Mouse (Mus musculus) inflammation-experienced regulatory T-cells, adult 6 months (primary cell): ENCODE measurements around the gene Smpd1. TPM values are rescaled to one million over a fixed set of nuclear protein-coding genes. Genes with fewer than 3 reads are reported as not detected.

Source experiments
- ATAC-seq: one replicate; pipeline ENCODE4 v1.8.0; 2017
- polyA plus RNA-seq, 3 experiments: library from polyadenylated mRNA; unstranded; fragments of 100-300 nt; shearing (Covaris generic); gene quantifications; one replicate each; pipeline ENCODE4 v1.2.1; 2017

Smpd1 gene
- polyA plus RNA-seq, result 10 to 100 TPM; 15.4 to 23.7 (median 22.3) TPM

DNA sequence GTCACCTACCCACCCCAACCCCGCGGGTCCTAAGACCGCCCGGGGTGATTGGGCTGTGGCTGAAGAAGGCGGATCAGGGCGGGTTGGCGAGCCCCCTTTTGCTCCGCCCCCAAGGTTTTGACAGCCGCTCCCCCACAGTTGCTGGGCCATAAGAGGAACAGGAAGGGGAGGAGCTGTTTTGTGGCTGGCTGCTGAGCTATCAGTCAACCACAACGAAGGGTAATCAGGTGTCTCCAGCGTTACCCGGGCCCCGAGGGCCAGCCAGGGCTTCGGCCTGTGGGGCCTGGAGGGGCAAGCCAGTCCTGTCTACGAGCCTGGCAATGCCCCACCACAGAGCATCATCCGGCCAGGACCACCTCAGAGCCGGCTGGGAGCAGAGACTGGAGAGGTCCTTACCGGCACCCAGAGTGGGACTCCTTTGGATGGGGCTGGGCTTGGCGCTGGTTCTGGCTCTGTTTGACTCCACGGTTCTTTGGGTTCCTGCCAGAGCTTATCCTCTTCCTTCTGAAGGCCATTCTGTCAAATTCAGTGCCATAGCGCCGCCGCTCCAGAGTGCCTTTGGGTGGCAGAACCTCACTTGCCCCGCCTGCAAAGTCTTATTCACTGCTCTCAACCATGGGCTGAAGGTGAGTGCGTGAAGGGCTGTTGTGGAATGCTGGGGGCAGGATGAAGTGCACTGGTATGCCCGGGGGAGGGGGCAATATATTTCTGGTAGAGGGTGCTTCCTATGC is at the start of gene Smpd1:
Gene Smpd1 (plus strand): TSS at position 149 of the 731 bp plus-strand sequence.
- peak; percentile 99 for ATAC-seq

DNA sequence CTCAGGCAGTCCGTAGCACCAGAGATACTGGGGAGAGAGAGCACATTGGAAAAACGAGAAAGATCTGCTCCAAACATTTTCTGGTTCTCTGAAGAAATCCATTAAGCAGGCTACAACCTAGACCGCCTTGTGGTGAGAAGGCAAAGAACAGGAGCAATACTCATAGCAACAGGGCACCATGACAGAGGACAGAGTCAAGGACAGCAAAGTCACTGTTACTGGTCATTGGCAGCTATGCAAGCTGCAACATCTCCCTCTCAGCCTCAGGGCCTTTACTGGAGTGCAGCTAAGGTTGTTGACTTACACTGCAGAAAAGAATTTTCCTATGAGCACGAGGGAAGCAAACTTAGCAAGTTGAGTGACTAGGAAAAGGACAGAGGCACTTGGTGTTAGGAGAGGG is 46.9 kb upstream of the Smpd1 start:
- ATAC-seq, result no peak

DNA sequence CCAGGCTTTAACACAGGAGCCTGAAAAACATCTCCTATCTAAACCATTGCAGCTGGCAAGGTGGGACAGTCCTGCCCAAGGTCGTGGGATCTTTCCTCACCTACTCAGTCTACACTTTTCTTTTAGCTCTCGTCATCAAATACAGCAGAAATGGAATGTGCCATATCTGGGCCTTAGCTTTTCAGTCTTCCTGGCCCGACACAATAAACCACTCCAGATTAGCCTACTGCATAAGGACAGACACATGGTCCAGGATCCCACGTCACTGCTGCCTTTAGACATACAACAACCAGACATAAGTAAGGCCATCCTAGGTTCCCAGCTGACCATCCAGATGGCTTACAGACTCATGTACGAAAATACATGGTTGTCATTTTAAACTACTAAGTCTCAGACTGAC is 44.0 kb upstream of the Smpd1 start:
- no peak for ATAC-seq

- ATAC-seq, result no peak
Observed at GRCm38 (mm10) chr7:105513845-105514291, 40.3 kb upstream of the Smpd1 start.

- no peak for ATAC-seq
Observed at GRCm38 (mm10) chr7:105514561-105514960, 39.6 kb upstream of the Smpd1 start.

GRCm38 (mm10) chr7:105515178-105515577 is 39.0 kb upstream of the Smpd1 start:
- peak; percentile 48 for ATAC-seq

DNA sequence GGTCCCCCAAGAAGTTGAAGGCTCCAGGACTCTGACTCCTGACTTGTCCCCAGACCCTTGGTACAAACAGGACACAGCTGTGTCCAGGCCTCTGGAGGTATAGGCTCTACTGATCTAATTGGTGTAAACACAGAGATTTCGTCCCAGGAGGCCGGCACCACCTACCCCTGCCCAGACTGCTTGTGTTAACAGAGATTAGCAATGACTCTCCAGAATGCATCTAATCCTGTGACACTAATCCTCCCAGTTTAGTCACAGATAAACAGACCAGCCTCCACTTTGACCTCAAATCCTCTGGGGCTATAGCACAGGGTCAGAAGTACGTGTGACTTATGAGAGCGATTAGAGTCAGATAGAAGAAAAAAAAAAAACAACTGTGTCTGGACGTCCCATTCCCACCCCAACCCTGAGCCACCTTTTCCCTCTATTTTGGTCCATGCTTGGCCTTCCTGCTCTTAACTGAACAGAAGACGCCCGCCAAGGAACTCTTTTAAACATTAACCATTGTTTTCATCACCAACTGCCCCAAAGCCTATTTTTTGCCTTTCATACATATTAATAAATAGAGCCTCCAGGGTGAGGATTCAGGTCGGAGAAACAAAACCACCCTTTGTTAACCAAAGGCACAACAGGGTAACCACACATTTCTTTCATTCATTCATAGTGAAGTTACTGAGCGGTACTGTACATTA is 37.3 kb upstream of the Smpd1 start:
- ATAC-seq, result no peak

DNA sequence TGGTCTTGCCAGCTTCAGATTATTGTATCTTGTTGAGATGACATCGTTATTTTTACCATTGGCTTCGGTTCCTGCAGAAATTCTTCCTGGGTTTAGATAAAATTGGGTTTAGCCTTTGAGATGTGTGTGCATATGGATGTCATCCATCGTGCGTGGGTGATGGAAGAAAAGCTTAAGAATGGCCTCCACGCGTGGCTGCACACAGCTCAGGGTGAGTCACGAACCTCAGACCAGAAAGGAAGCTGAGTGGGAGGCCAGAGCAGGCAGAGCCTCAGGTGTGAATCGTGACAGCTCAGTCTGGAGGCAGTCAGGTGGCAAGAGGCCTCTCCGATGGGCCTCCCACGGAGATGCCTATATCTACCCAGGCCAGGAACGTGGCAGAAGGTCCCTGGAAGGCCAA is 34.8 kb upstream of the Smpd1 start:
- ATAC-seq, result no peak

DNA sequence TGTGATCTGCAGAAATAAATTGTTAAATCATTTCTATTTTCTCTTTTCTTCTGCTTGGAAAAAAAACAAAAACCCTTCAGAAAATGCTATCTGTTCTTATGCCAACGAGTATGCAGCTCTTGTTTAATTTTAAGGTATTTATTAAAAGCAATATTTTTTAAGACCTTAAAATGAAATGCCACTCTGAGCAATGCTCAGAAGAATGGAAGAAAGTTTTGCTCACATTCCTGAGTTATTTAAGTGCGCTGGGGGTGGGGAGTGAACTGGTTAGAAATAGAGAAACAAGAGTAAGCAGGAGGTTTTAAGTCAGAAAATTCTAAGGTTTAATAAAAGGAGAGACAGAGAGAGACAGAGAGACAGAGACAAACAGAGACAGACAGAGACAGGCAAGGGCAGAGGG is 34.4 kb upstream of the Smpd1 start:
- no peak for ATAC-seq

- no peak for ATAC-seq
Observed at GRCm38 (mm10) chr7:105520201-105520600, 34.0 kb upstream of the Smpd1 start.

- no peak for ATAC-seq
Observed at GRCm38 (mm10) chr7:105524222-105524621, 29.9 kb upstream of the Smpd1 start.

DNA sequence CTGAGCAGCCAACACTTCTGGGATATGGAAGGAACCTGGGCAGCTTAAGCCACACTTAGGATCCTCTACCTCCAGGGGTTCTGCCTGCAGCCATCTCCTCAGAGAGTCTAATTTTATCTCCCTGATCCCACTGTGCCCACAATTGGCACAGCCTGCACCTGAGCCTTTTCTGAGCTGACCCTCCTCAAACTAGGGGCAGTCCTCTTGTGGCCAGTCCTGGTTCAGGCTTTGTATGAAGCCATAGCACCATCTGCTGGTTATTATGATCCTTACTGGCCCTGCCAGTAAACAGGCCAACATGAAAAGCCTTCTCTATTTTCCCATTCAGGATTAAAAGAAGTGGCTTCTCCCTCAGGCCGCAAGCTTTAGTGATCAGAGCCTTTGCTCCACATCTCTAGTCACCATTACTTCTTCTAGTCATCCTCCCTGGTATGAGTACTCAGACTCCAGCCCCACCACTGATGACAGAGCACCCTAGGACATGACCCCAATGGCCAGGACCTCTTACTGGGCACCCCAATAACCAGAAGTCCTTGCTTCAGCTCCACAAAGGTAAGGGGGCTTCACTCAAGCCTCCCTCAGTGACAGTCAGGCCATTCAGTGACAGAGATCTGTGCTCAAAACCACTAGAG is 26.7 kb upstream of the Smpd1 start:
- ATAC-seq, result no peak

DNA sequence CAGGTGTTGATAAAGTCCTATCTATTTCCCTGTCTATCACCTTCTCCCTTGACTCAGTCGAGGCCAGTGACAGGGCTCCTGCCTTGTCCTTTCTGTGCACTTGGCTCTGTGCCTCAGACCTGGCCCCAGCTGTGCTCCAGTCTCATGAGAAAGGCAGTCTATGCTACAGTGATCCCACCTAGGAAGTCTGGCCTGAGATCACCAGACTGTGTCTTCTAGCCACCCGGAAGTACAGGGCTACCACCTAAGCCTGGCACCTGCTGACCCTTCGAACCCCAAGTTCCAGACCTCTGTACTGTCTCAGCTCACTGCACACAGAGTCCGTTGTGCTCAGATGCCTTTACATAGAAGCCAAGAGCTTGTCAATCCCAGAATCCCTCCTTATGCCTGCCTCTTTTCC is 26.1 kb upstream of the Smpd1 start:
- no peak for ATAC-seq

DNA sequence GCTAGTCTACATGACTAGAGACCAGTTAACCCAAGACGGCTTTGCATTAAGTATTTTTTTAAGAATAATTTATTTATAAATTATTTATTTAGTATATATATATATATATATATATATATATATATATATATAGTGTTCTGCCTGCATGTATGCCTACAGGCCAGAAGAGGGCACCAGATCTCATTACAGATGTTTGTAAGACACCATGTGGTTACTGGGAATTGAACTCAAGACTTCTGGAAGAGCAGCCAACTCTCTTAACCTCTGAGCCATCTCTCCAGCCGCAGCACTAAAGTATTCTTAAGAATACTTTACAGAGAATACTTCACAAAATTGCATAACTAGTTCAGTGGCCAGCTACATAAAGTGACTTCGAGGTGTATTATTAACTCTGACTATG is 20.0 kb upstream of the Smpd1 start:
- ATAC-seq, result no peak

DNA sequence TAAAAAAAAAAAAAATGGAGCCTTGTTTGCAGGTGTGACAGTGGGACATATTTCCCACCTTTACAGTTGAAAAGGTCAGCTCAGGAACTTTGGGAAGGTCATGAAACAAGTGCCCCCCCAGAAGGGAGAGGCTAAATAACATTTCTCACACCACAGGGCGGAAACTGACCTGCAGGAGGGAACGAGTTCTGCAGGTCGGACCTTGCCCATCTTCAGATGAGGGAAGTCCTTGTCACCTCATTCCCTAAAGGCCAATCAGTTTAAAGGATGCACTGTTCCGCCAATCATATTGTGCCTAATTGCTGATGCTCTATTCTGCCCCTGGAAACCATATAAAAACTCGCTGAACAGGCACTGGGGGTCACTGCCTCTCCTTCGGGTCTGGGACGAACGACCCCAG is 8.2 kb upstream of the Smpd1 start:
- ATAC-seq, result no peak

DNA sequence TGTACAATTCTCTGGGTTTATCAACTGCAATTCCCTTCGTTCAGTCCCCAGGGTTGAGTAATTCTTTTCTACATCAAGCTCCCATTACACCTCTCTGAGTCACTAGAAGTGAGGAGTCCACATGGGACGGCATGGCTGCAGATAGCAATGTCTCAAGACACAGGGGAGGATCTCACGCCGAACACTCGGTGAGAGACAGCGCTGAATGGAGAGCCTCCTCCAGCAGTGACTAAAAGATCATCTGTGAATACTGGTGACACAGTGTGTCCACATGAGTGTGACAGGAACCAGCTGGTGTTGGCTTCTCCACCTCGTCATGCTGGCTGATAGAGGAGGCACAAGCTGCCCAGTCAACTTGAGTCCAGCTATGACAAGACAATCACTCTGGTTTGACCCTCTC is 6.2 kb upstream of the Smpd1 start:
- no peak for ATAC-seq

DNA sequence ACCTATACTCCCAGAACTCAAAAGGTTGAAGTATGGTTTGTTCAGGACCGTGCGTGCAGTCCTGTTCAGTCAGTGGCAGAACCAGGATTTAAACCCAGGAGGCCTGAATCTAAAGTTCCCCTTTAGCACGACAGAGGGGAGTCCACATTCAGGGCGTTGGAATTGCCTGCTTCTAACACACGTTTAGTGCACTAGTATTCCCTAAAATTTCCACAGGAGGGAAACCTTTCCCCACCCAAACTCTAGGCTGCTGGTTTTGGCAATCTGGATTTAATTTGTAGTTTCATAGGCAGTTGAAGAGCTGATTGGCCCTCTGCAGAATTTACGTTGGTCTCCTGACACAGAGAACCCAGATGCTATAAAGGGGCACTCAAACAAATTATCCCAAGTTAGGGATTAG is 5.1 kb upstream of the Smpd1 start:
- no peak for ATAC-seq

- peak; percentile 38 for ATAC-seq
Observed at GRCm38 (mm10) chr7:105553456-105554211, 526 bp upstream of the Smpd1 start.

DNA sequence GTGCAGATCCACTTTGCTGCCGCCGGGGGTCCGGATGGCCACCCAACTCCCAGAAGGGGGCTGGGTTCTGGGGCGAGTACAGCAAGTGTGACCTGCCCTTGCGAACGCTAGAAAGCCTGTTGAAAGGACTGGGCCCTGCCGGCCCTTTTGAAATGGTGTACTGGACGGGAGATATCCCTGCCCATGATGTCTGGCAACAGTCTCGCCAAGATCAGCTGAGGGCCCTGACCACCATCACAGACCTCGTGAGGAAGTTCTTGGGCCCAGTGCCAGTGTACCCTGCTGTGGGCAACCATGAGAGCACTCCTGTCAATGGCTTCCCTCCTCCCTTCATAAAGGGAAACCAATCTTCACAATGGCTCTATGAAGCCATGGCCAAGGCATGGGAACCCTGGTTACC is 1.4 kb downstream of the Smpd1 start:
- ATAC-seq, result no peak

- ATAC-seq, result no peak
Observed at GRCm38 (mm10) chr7:105556406-105556805, 2.2 kb downstream of the Smpd1 start.

DNA sequence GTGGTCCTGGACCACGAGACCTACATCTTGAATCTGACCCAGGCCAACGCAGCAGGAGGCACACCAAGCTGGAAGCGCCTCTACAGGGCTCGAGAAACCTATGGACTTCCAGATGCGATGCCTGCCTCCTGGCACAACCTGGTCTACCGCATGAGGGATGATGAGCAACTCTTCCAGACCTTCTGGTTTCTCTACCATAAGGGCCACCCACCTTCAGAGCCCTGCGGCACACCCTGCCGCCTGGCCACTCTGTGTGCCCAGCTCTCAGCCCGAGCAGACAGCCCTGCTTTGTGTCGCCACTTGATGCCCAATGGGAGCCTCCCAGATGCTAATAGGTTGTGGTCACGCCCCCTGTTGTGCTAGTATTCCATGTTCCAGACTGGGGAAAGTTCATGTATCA is 3.5 kb downstream of the Smpd1 start:
- ATAC-seq, result no peak

- no peak for ATAC-seq
Observed at GRCm38 (mm10) chr7:105559016-105559415, 4.9 kb downstream of the Smpd1 start.

GRCm38 (mm10) chr7:105562317-105562716 is 8.2 kb downstream of the Smpd1 start:
- ATAC-seq, result no peak
